Mouse (Mus musculus) kidney, postnatal 4 days (tissue): ENCODE measurements around the gene Synm.
A peak's percentile ranks its signal among the peaks of the same experiment; 100 is the strongest.

Source experiments
- DNase-seq, 2 experiments: peaks; one replicate each; pipeline ENCODE4 v3.0.0; 2021; ENCODE audit warnings: mixed read lengths in 2 of 2

The Synm gene

GRCm38 (mm10) chr7:67697892-67698630, 61.5 kb downstream of the Synm start:
- no peak for DNase-seq

DNA sequence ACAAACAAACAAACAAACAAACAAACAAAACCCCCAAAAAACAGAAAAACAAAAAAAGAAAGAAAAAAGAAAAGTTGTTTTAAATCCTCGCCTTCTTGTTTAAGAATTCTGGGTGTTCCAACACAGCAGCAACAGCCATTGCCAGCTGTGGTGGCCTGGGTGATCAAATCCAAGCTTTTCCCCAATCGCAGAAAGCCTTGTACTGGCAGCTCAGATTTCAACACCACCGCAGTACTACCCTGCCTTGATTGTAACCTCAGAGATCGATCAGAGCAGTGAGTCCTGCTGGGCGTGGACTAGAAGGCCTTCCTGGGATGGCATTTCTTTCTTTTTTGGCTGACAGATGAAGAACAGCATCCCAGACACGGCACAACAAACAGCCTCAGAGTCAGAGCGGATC, 63.6 kb downstream of the Synm start:
- no peak for DNase-seq

GRCm38 (mm10) chr7:67692791-67693538, 66.6 kb downstream of the Synm start:
- DNase-seq, result no peak

DNA sequence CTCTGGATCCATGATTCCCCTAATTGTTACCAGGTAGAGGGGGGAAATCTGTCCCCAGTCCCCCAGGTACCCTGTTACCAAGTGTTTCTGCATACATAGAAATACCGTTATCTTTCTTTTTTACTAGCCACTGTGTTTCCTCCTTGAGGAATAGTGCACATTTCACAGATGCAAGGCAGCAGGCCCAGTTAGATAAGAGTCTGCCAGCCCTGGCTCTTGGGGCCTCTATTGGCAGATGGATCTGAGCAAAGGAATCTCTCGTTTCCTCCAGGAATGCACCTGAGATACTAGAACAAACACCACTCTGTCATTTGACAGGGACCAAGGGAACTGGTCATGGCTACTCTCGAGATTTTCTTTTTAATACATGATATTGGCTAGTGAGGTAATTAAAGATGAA, 67.4 kb downstream of the Synm start:
- DNase-seq, result no peak

- DNase-seq, result peak in 1 of 2 experiments; percentile 42
These were observed 68.5 kb downstream of the Synm start for GRCm38 (mm10) chr7:67691036-67691435.

DNA sequence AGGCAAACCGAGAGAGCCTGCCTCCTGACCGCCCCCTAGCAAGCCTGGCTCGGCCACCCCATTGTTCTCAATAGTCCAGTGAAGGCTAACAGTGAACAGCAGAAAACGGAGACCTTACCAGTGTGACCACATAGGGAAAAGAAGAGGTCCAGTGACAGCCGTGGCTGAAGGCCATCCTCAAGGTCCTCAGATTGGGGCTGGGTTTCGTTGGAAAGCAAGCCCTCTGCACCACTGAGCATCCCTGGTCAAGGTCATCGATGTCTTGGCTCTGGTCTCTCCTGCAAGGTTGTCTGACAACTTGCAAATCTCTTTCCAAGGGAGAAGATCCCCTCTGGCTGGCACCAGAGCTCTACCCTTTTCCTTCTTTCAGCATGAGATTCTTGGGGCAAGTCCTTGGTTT, 69.7 kb downstream of the Synm start:
- DNase-seq, result no peak

DNA sequence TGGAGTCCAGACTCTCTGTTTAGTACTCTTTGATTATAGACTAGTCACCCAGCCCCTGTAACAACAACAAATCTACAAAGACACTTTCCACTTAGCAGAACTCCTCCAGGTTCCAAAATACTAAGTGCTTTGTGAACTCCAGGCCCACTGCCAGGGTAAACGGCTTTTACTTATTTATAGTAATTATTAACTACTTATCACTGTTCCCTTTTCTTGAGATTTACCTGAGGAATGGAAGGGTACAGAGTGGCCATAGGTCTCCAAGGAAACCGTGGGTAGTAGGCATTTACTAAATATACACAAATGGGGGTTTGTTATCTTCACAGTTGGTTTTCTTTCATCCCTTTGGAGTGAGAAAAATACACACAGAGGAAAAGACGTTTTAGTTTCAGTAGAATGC, 71.3 kb downstream of the Synm start:
- DNase-seq, result peak in 1 of 2 experiments; percentile 31

DNA sequence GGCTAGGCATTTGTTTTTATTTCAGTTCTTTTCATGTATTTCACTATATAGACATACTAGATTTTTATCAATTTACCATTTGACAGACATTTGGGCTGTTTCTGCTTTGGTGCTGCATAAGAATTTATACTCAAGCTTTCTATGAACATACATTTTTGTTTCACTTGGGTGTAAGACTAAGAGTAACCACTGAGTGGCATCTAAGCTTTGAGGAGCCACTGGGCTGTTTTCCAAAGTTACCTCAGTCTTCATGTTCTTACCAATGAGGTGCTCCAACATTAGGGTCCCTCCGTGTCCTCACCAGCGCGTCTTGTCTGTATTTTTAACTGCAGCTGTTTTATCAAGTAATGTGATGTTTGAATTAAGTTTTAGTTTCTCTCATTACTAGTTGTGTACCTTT, 73.0 kb downstream of the Synm start:
- DNase-seq, result no peak

DNA sequence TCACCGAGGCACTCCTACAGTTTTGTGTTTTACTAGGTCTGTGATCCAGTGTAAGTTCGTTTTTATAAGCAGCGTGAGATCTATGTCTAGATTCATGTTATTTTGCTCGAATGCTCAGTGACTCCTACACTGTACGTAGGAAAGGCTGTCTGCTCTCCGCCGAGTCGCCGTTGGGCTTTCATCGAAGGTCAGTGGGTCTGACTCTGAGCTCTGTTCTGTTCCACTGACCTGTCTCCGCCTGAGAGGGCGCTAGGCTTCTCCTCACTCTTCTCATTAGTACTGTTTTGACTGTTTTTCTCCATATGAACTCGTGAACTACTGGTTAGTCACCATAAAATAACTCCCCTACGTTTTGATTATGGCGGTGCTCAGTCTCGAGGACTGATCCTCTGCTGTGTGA, 76.5 kb downstream of the Synm start:
- DNase-seq, result peak; percentile 24 to 42

DNA sequence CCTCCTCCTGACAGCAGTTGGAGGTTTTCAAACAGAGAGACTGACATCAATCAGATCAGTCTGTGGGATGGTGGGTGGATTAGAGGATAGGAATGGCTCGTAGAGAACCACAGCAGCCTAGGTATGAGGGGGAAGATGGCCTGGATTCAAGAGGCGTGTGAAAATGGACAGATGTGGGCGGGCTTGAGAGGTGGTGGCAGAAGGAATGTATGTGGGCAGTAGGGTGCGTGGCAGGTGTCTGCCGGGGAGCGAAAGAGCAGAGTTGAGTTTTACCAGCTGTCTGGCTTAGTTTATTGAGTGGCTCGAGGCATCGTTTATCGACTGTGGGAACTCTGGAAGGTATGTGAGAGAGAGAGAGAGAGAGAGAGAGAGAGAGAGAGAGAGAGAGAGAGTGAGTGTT, 78.5 kb downstream of the Synm start:
- no peak for DNase-seq
